Mouse (Mus musculus) NIH3T3 (cell line): ENCODE data around the gene Rnase13.

Source experiments
- DNase-seq: peaks from one replicate; pipeline ENCODE4 v3.0.0-alpha.2; 2012; ENCODE audit warnings: low read depth

The Rnase13 gene

DNA sequence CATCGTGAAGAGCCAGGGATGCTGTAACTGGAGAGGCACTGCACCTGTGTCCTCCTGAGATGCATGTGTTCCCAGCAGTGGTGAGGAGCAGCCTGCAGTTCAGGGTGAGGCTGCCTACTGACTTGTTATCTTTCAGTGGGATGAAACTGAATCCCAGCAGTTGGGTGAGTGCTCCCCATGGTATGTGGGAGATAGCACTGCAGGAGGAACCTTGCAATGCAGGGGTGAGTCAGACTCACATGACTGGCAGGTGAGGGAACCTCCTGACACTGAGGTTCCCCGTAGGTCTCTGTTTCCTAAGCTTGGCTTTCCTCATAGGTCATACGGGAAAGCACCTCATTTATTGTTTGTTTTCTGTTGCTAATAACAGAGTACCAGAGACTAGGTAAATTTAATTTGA is 45.1 kb downstream of the Rnase13 start:
- no peak for DNase-seq

DNA sequence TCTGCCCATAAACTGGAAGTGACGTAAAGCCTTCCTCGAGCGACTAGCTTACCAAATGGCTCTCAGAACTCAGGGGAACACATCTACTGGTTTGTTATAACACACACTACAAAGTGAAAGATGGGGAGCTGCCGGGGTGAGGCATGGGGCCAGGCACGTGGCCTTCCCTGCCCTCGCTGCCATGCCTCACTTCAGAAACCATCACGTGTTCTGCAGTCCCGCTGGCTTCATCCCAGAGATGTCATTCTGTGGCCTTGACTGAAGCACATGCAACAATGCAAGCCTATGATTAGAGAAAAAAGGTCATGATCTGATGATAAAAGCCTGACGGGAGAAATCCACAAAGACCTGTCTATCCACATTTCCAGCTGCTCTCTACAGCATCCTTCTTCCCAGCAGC is 50.8 kb downstream of the Rnase13 start:
- DNase-seq, result no peak
